Mouse (Mus musculus): ENCODE data around the gene Bcar1.
A peak's percentile ranks its signal among the peaks of the same experiment; 100 is the strongest.

The Bcar1 gene

GRCm38 (mm10) chr8:111713291-111713690 is 30.3 kb downstream of the Bcar1 start:
- peak in 1 of 2 experiments; percentile 41 for DNase-seq

GRCm38 (mm10) chr8:111712588-111712987 is 31.0 kb downstream of the Bcar1 start:
- DNase-seq: peak; percentile 93 to 94

- DNase-seq: no peak
Observed at GRCm38 (mm10) chr8:111712135-111712534, 31.5 kb downstream of the Bcar1 start.

- DNase-seq: no peak
Observed at GRCm38 (mm10) chr8:111710777-111711485, 32.7 kb downstream of the Bcar1 start.

DNA sequence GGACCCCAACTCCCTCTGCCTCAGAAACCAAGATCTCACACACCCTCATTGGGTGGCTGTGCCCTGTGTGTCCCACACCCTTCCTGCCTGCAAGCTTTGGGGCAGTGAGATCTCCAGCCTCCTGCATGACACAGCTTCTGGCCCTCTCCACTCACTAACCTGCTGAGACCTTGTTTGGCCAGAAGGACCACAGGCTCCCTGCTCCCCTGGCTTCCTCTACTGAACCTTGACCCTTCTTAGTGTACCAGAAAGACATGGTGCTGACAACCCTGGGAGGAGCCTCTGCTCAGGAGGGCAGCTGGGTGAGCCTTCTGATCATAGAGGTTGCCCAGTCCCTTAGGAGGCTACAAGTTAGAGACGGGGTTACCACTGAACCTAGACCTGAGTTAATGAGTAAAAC is 34.4 kb downstream of the Bcar1 start:
- DNase-seq: no peak

- DNase-seq: no peak
Observed at GRCm38 (mm10) chr8:111708265-111708664, 35.3 kb downstream of the Bcar1 start.

GRCm38 (mm10) chr8:111705699-111706098 is 37.9 kb downstream of the Bcar1 start:
- DNase-seq: no peak

DNA sequence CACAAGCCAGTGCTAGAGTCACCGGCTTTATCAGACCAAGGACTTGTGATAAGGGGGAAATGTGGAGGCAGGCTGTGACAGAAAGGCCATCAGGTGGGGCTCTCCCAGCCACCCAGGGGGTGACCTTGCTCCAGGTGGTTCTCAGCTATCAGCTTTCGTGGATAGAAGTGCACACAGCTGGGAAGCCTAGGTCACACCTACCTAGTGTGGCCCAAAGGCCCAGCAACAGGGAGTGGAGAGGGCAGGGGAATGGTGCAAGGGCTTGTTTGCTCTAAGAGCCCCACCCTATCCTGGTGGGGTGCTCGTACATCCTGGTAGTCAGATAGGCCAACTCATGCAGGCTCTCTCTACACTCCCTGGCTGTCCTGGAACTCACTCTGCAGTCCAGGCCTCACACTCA is 38.4 kb downstream of the Bcar1 start:
- DNase-seq: no peak

DNA sequence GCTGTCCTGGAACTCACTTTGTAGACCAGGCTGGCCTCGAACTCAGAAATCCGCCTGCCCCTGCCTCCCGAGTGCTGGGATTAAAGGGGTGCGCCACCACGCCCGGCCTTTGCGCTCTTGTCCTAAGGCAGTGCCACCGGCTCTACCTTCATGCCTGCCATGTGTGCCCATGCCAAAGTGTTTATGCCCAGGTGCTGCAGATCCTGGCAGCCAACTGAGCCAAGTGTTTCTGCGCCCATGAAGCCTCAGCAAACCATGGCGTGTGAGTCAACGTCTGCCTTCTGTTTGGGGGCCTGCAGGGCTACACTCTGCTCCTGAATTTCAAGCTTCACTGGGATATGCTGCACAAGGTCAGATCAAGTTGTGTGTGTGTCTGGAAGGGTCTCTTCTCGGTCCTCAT is 39.0 kb downstream of the Bcar1 start:
- peak in 1 of 2 experiments; percentile 61 for DNase-seq

DNA sequence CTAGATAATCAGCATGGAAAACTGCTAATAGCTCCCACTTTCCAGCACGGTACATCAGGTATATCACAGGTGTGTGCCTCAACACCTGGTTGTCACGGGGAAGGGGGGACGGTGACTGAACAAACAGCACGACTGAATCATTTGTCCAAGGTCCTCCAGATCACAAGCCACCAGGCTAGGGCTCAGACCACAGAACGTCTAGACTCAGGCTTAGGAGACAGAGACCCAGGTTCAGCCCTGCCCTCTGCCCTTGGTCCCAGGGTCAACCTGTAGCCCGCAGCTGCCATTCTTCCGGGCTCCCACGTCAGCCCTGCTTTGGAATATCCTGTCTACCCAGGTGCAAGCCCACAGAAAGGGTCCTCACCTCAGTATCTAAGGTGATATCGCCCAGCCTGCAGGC is 42.2 kb downstream of the Bcar1 start:
- no peak for DNase-seq

GRCm38 (mm10) chr8:111700740-111701139 is 42.9 kb downstream of the Bcar1 start:
- DNase-seq: no peak

GRCm38 (mm10) chr8:111700201-111700600 is 43.4 kb downstream of the Bcar1 start:
- DNase-seq: no peak

GRCm38 (mm10) chr8:111699035-111699434 is 44.6 kb downstream of the Bcar1 start:
- DNase-seq: no peak

DNA sequence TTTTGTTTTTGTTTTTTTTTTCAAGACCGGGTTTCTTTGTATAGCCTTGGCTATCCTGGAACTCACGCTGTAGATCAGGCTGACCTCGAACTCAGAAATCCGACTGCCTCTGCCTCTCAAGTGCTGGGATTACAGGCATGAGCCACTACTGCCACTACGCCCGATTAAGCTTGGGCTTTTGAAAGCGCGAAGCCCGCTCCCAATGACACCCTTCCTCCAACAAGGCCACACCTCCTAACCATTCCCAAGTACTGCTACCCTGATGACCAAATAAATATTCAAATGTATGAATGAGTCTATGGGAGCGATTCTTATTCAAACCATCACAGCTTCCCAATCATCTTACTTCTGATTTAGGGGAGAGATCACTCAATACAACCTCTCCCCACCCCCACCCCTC is 46.0 kb downstream of the Bcar1 start:
- DNase-seq: no peak

DNA sequence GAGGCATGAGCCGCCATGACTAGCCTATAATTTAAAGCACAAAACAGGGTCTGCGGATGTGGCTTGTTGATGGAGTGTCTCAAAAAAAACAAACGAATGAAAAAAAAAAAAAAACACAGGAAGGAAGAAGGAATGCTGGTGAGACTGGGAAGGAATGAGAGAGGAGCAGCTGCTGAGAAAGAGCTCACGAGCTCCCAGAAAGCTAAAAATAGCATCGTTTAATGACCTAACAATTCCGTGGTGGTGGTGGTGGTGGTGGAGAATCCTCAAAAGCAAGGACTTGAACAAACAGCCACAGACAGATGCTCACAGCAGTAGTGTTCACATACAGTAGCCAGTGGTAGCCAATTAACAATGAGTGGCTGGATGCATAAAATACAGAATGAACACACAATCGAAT is 48.2 kb downstream of the Bcar1 start:
- no peak for DNase-seq

GRCm38 (mm10) chr8:111693261-111693741 is 50.3 kb downstream of the Bcar1 start:
- no peak for DNase-seq

GRCm38 (mm10) chr8:111690960-111691445 is 52.6 kb downstream of the Bcar1 start, which contains the start of gene Ctrb1:
TSS of gene Ctrb1 (minus strand) at chr8:111691010.
- DNase-seq: no peak

DNA sequence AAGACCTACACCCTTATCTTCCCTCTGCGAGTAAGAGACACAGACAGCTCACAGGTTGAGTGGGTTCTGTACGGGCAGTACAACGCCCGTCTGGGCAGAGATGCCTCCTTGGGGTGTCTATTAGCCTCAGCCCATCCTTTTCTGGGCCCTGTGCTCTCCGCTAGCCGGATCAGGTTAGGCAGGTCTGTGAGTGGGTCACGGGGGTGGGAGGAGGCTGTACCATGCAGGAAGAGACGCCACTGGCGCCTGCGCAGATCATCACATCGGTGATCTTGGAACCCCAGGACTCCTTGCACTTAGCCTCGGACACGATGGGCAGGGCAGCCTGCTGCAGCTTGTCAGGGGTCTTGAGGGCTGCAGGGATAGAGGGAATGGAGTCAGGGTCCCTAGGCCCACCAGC is 56.7 kb downstream of the Bcar1 start:
- no peak for DNase-seq

DNA sequence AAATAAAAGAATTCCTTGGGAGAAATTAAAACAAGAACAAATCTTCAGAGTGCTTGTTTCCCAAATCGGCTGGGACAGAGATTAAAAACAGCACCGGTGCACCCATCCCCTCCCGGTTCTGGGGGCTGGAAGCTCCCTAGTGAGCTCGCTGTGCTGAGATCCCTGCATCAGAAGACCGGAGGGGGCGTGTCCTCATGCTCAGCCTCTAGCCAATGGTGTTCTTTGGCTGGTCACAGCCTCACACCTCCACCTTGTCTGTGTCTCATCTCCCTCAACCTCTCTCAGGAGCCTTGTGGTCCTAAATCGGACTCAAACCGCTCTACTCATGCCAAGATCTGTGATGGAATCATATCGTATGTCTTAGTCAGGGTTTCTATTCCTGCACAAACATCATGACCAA is 61.1 kb downstream of the Bcar1 start:
- DNase-seq: no peak

DNA sequence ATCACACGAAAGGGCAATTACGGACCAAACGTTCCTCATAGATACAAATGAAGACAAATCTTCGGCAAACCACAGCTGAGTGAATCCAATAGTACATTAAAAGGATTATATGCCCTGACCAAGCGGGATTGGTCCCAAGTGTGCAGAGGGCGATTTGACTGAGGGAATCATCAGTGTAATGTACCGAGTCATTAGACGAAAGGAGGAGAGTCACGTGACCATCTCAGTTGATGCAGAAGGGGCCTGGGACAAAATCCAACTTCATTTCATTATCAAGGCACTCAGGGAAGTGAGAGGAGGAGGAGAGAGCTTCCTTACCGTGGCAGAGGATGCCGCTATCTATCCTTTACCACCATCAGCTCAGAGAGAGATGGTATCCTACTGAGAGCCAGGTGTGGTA is 62.5 kb downstream of the Bcar1 start:
- no peak for DNase-seq

DNA sequence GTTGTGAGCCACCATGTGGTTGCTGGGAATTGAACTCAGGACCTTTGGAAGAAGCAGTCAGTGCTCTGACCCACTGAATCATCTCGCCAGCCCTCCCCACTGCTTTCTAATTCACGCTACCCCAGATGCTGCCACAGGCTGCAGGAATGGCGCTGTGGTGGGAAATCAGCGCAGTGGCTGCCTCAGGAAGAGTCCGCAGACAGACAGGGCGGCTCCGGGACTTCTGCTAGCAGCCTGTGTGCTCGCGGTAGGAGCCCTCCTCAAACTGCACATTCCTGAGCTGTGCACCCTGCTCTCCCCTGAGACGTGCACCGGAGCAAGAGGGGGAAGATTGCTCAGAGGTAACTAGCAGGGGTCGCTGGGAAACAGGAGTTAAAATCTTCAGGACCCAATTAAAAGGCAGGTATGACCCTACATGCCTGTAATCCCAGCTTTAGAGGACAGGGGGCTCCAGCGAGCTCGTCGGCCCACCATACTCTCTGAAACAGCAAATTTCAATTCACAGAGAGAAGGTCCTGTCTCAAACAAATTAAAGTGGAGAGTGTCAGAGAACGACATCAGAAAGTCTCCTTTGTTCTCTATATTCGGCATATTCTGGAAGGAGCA is 63.1 kb downstream of the Bcar1 start:
- DNase-seq: no peak

- no peak for DNase-seq
Observed at GRCm38 (mm10) chr8:111678848-111679247, 64.8 kb downstream of the Bcar1 start.

DNA sequence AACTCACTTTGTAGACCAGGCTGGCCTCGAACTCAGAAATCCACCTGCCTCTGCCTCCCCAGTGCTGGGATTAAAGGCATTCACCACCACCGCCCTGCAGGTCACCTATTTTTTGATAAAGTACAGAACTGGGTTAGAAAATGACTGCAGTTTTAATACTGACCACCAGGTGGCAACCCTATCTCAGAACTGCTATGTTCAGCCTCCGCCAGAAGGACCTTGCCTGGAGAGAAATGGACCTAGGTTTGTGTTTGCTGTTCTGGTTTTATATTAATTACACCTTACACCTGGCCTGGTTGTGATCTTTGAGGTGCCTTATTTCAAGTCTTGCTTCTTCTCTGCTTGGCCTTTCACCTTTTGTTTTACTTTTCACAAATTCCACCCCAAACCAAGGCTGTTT is 65.5 kb downstream of the Bcar1 start:
- DNase-seq: peak; percentile 72 to 76

DNA sequence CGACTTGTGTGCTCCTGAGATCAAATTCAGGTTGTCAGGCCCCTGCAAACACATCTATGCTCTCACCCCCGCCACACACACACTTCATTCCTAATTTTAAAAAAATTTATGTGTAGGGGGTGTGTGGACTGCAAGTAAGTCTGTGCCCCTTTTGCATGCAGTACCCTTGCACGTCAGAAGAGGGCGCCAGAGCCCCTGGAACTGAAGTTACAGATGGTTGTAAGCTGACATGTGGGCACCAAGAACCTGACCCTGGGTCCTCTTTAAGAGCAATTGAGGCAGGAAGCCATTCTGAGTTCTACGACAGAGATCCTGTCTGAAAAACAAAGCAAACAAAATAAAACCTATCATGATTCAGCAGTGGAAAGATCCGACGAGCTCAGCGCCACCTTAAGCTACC is 67.4 kb downstream of the Bcar1 start:
- DNase-seq: no peak
